Mouse (Mus musculus) frontal cortex, adult (tissue): Measurements from ENCODE around the gene Troap.

Source experiments
- ATAC-seq: cut with Nextera tagmentation; 2 replicates; pipeline ENCODE4 v1.9.2; 2017; ENCODE audit warnings: mild to moderate bottlenecking, moderate library complexity, mixed read lengths; ENCODE audit not compliant: low TSS enrichment

Gene Troap

DNA sequence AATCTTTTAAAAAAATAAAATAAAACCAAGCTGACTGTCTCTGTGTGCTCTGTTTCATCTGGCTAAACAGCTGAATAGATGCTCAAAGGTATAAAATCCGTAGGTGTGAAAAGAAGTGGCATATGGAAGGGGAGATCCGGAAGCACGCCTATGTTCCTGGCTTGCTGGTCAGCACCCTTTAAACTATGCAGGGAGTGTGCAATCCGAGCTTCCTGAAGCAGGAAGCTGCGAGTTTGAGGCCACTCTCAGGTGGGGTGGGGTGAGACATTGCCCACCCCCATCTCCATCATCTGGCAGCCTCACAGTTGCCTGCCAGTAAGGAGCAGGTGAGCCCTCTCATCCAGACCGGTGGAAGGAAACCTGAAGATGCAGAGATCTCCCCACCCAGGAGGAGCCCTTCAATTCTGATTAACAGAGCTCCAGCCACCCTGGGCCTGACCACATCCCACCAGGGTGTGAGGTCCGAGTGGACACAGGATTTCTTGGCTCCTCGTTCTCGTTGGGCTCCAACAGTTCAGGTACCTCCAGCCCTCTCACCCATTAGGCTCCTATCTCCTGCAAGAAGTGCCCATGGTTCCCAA, at the start of gene Troap:
Gene Troap, plus strand, starts transcription at position 557 of the 581 bp plus-strand sequence.
- no peak; the same call in 1 of the 2 replicates for ATAC-seq

DNA sequence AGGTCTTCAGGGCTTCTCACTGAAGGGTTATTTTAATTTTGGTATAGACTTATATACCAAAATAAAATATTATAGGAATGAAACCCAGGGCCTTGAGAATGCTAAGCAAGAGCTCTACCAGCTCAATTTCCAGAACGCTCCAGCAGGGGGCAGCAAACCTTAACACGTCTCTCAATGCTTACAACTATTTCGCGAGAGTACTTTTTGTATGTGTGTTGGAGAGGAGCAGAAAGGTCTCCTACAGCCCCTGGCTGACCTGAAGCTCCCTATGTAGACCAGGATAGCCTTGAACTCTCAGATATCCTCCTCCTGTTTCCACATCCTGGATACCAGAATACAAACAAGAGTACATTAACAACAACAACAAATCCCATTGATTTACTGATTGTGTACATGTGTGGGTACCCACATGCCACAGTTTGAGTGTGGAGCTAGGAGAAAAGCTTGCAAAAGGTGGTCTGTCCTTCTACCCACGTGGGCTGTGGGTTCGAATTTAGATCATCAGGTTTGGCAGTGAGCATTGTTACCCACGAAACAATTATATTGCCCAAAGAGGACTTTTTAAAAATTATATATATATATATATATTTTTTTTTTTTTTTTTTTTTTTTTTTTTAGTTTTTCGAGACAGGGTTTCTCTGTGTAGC, 49.6 kb upstream of the Troap start:
- no peak for ATAC-seq

GRCm38 (mm10) chr15:99025414-99025813, 49.0 kb upstream of the Troap start:
- no peak for ATAC-seq

- no peak for ATAC-seq
Observed at GRCm38 (mm10) chr15:99026259-99026658, 48.1 kb upstream of the Troap start.

DNA sequence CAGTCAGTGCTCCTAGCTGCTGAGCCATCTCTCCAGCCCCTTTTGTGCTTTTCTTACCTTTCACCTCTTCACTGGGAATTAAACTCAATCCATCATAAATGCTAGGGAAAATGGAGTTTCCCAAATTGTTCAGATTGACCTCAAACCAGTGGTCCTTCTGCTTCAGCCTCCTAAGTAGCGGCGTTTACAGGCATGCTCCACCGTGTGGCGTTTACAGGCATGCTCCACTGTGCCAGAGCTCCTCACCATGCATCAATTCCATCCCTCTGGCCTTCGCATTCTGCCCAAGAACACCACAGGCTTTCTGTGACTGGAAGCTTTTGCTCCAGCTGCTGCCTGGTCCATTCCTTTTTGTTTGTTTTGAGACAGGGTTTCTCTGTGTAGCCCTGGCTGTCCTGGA, 47.3 kb upstream of the Troap start:
- no peak for ATAC-seq

GRCm38 (mm10) chr15:99028874-99029458, 45.4 kb upstream of the Troap start:
- ATAC-seq, result no peak

- no peak for ATAC-seq
Observed at GRCm38 (mm10) chr15:99029619-99030584, 44.5 kb upstream of the Troap start, which contains the start of gene Tuba1c. Gene Tuba1c (plus strand): TSS chr15:99029891.

DNA sequence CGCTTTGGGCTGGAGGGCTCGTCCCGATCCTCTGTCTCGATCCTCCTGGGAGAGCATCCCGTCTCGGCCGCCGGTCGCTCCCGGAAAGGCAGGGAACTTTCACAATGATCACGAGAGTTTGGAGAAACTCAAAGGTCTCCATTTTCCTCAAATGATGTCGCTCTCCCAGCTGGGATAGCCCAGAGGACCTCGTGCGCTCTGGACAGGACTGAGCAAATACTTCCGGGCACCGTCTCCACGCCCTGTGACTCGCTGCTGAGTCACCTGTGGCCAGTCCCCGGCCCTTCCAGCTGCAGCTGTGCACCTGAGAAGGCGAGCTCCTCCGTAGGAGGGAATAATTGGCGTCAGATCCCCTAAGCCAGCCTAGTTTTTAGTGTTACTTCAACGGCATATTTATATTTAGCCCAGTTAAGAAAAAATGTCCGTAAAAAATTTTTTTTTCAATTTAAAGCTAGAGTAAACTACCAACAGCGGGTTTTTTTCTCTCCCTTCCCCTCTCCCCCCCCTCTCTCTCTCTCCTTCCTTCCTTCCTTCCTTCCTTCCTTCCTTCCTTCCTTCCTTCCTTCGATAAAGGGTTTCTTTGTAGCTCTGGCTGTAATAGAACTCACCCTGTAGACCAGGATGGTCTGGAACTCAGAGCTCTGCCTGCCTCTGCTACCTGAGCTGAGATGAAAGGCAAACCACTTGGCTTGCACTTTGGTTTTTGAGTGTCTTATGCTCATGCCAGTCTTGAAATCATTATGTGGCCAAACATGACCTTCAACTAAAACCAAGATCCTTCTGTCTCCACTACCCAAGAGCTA, 43.6 kb upstream of the Troap start:
- no peak for ATAC-seq

GRCm38 (mm10) chr15:99031388-99031675, 43.0 kb upstream of the Troap start:
- ATAC-seq, result no peak

- no peak for ATAC-seq
Observed at GRCm38 (mm10) chr15:99032041-99032725, 42.2 kb upstream of the Troap start.

DNA sequence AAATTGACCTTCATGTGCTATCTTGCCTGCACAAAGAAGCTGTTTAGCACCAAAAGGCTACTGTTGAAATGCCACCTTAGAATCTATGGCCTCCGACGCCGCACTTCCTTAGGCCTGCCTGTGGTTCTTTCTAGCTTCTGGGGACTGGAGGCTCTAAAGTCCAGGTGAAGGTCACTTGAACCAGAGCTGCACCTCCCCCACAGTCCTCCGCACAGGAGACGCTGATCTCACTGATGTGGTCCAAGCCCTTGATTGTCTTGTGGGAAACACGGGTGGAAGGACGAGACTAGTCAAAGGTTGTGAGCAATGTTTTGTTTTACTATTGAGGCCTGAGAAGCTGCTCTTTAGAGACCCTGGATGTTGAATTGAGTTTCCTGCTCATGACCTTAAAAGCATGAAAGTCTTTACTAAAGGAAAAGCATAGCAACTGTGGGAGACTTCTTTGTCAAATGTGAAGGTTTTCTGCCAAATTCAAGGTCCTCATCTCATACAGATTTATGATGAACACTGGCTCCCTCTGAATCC, 41.6 kb upstream of the Troap start:
- ATAC-seq, result no peak

DNA sequence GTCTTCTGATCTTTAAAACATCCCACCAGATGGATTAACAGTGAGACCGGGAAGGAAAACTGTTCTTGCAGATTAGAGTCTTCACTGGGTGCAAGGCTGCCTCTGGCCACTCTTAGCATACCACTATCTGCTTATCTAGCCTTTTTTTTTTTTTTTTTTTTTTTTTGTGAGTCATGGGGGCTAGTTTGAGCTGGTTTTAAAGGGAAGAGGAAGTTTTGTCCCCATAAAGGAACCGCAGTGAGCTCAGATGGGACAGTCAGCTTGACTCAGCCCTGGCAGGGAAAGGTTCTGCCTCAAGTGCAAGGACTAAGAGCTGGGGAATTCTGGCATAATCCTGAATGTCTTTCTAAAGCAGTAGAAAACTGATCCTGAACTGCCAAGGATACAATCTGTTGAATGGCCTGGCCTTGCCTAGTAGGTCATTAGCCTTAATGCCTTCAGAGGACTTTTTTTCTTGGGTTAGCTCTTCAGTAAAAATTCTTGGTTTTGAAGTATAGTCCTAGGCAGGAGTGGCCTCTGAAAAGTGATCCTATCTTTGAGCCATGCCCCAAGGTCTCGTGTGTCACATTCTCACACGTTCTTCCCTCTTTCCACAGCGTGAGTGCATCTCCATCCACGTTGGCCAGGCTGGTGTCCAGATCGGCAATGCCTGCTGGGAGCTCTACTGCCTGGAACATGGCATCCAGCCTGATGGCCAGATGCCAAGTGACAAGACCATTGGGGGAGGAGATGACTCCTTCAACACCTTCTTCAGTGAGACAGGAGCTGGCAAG, 40.7 kb upstream of the Troap start:
- no peak for ATAC-seq

- peak; percentile 93; the same call in 1 of the 2 replicates for ATAC-seq
Observed at GRCm38 (mm10) chr15:99035431-99035830, 38.9 kb upstream of the Troap start.

- ATAC-seq, result no peak
Observed at GRCm38 (mm10) chr15:99036249-99036905, 38.0 kb upstream of the Troap start.

- no peak for ATAC-seq
Observed at GRCm38 (mm10) chr15:99038025-99038424, 36.4 kb upstream of the Troap start.

GRCm38 (mm10) chr15:99038797-99039196, 35.6 kb upstream of the Troap start:
- no peak for ATAC-seq

DNA sequence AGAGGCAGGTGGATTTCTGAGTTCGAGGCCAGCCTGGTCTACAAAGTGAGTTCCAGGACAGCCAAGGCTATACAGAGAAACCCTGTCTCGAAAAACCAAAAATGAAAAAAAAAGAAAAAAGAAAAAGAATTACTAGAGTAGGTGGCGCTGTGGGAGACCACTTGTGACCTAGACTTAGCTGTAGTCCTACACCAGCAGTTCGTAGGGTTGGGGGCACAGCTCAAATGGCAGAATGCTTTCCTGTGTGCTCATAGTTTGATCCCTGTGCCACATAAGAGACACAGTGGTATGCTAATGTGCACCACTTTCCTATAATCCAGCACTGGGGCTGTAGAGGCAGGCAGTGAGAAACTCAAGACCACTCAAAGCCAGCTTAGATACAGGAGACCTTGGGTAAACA, 35.1 kb upstream of the Troap start:
- no peak for ATAC-seq

DNA sequence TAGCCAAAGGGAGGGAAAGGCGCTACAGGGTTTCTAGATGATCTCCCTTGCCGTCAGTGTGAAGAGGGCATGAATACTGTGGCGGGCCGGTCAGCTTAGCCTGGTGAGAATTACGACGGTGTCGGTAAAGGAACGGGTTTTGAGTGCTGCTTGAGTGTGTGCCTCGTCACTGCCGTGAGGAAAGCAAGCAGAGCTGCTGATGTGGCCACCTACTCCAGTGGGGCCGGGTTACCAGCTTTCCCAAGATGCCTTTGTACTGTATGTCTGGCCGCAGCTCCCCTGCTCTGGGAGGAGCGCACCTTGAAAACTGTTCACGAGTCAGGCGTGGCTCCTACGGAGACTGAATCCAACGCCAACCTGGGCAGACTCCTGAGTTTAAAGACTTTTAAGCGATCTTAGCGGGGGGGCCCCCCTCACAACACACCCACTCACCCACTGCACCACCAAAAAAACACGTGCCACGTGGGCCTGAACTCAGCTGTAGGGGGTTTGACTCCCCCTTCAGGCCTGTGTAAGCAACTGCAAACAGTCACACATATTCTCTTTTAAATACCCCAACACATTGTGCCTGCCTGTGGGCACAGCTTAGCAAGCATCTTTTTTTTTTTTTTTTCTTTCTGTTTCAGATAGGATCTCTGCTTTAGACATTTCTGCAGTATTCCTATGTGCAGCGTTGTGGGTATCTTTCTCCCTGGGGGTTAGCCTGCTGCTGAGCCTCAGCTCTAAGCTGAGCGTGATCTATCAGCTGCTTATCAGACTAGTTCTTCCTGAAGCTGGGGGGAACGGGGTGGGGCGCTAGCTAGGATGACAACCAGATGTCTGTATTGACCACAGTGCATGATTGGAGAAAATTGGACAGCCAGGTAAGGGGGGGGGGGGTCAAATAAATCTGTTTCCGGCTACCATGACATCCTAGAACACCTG, 34.1 kb upstream of the Troap start:
- ATAC-seq, result no peak
